Mouse (Mus musculus): ENCODE measurements around the gene Chuk. TPM values are rescaled to one million over a fixed set of nuclear protein-coding genes. Genes with fewer than 3 reads are reported as not detected.
A peak's percentile ranks its signal among the peaks of the same experiment; 100 is the strongest.

Chuk gene
- total RNA-seq, 1 experiment from 2014 or later, result 61.7 TPM

- no peak for DNase-seq
These were observed 73.9 kb downstream of the Chuk start for GRCm38 (mm10) chr19:44033396-44033795.

- DNase-seq, result no peak
These were observed 75.1 kb downstream of the Chuk start for GRCm38 (mm10) chr19:44032046-44032744.

- DNase-seq, result no peak
These were observed 77.3 kb downstream of the Chuk start for GRCm38 (mm10) chr19:44030024-44030423.

GRCm38 (mm10) chr19:44028972-44029371 lies 78.3 kb downstream of the Chuk start, which contains the start of gene Cyp2c23:
Cyp2c23 (minus strand) TSS chr19:44029208.
- DNase-seq, result no peak

- DNase-seq, result peak; percentile 7
These were observed 80.2 kb downstream of the Chuk start for GRCm38 (mm10) chr19:44026956-44027530.

- peak; percentile 29 for DNase-seq
These were observed 82.2 kb downstream of the Chuk start for GRCm38 (mm10) chr19:44024921-44025585.

Other genes with a start within 250 kb of the Chuk start
- 14.0 and 15.8 TPM in 2 replicates for gene Dnmbp, start 167.3 kb downstream of the Chuk start, total RNA-seq (2021)
- gene Cpn1, start 120.9 kb downstream of the Chuk start, total RNA-seq (2021), result 0.86 and 23.9 TPM in 2 replicates
- gene Cyp2c23, start 78.3 kb downstream of the Chuk start, total RNA-seq (2021), result 1.1 and 21.3 TPM in 2 replicates
- 18.4 and 20.0 TPM in 2 replicates for gene Erlin1, start 37.7 kb downstream of the Chuk start, total RNA-seq (2021)
- 20.4 and 27.1 TPM in 2 replicates for gene Cwf19l1, start 28.4 kb upstream of the Chuk start, total RNA-seq (2021)
- gene Bloc1s2, start 39.0 kb upstream of the Chuk start, total RNA-seq (2021), result 27.5 and 34.5 TPM in 2 replicates
- gene Pkd2l1, start 85.0 kb upstream of the Chuk start, total RNA-seq (2021), result not detected in 2 replicates
- gene Scd3, start 95.8 kb upstream of the Chuk start, total RNA-seq (2021), result 0.15 TPM in 1 of 2 replicates, not detected in the other
- gene Scd2, start 186.2 kb upstream of the Chuk start, total RNA-seq (2021), result 337 and 408 TPM in 2 replicates
- 2.2 and 2.9 TPM in 2 replicates for gene Scd4, start 225.6 kb upstream of the Chuk start, total RNA-seq (2021)

All from adrenal gland, postnatal 14 days (tissue).